Mouse (Mus musculus) C2C12 (cell line): ENCODE measurements around the gene Ccl7. TPM values are rescaled to one million over a fixed set of nuclear protein-coding genes. Genes with fewer than 3 reads are reported as not detected.
A peak's percentile ranks its signal among the peaks of the same experiment; 100 is the strongest.

Experiments used
- H3K27me3 ChIP-seq: one replicate; pipeline ENCODE4 v1.6.1; 2011; ENCODE audit not compliant: control insufficient read depth, insufficient read depth, insufficient read length
- H3K36me3 ChIP-seq: one replicate; pipeline ENCODE4 v1.6.1; 2011; ENCODE audit not compliant: control insufficient read depth, insufficient read depth
- H3K4me3 ChIP-seq: one replicate; pipeline ENCODE4 v1.5.1; 2011; ENCODE audit warnings: mild to moderate bottlenecking, control low read depth; ENCODE audit not compliant: poor library complexity, insufficient read depth, severe bottlenecking
- H3K79me2 ChIP-seq: one replicate; pipeline ENCODE4 v1.6.1; 2011; ENCODE audit not compliant: control insufficient read depth, insufficient read depth
- H3K79me3 ChIP-seq: one replicate; pipeline ENCODE4 v1.6.1; 2011; ENCODE audit warnings: low read depth, control low read depth
- H3ac ChIP-seq: one replicate; pipeline ENCODE3; 2011; ENCODE audit warnings: low read depth; ENCODE audit not compliant: control insufficient read depth, insufficient read length
- CEBPB ChIP-seq: IDR thresholded peaks from one replicate; pipeline ENCODE4 v1.6.1; 2011; ENCODE audit warnings: low read depth, mild to moderate bottlenecking, control low read depth, moderate library complexity
- CTCF ChIP-seq: IDR thresholded peaks from one replicate; pipeline ENCODE4 v1.5.1; 2011; ENCODE audit not compliant: control insufficient read depth, insufficient read depth, insufficient read length
- FOSL1 ChIP-seq: IDR thresholded peaks from one replicate; pipeline ENCODE4 v1.8.0; 2011; ENCODE audit warnings: mild to moderate bottlenecking, low read length; ENCODE audit not compliant: poor library complexity, insufficient read depth, severe bottlenecking
- MAX ChIP-seq: IDR thresholded peaks from one replicate; pipeline ENCODE4 v1.6.1; 2011; ENCODE audit warnings: mild to moderate bottlenecking, control low read depth
- MYOD1 ChIP-seq: IDR thresholded peaks from one replicate; pipeline ENCODE4 v1.6.1; 2011; ENCODE audit warnings: low read depth; ENCODE audit not compliant: control insufficient read depth, insufficient read length
- MYOG ChIP-seq: IDR thresholded peaks from one replicate; pipeline ENCODE4 v1.6.1; 2011; ENCODE audit not compliant: control insufficient read depth, insufficient read length; ENCODE audit errors: extremely low read depth
- USF1 ChIP-seq: IDR thresholded peaks from one replicate; pipeline ENCODE4 v1.6.1; 2011; ENCODE audit warnings: low read depth, mild to moderate bottlenecking, control low read depth, moderate library complexity
- long read RNA-seq, 2 experiments: library from polyadenylated mRNA; unstranded; transcript quantifications; one replicate each; pipeline ENCODE4 v2.0.0; 2019 to 2020
- polyA plus RNA-seq: library from polyadenylated mRNA; unstranded; fragments of >200 nt; fragmentation: generic; extraction: Trizol; gene quantifications from one replicate; pipeline ENCODE4 v1.2.1, GENCODE M21; 2012; ENCODE audit warnings: missing spikeins

Gene Ccl7
- 14.8 TPM for polyA plus RNA-seq
- long read RNA-seq, experiment 1, transcript Ccl7-201 (3 exons, 801 nt) = major isoform, 154 of 167 reads
- long read RNA-seq, experiment 1, partial matches to known transcripts = 4 of 167 reads
- long read RNA-seq, experiment 1, other reads (novel, unspliced or antisense) = 9 of 167 reads
- long read RNA-seq, experiment 2, transcript Ccl7-201 (3 exons, 801 nt) = major isoform, 9 of 9 reads
- long read RNA-seq, experiment 2, partial matches to known transcripts = 0 of 9 reads
- long read RNA-seq, experiment 2, other reads (novel, unspliced or antisense) = 0 of 9 reads

- Histone ChIP-seq H3K79me3 (no peaks in the 10 kb centered on the region), H3K27me3 (no peaks in the 10 kb centered on the region), H3K79me2 (peaks cover 13% of the 10 kb centered on the region), H3K4me3 (no peak within 1 kb of the TSS), H3K36me3 (peaks cover 10% of the 10 kb centered on the region), H3ac (no peak within 1 kb of the TSS)
- TF ChIP-seq CTCF = no peak
- TF ChIP-seq MAX = no peak
- TF ChIP-seq MYOD1 = no peak
- no peak for TF ChIP-seq FOSL1
- no peak for TF ChIP-seq MYOG
- no peak for TF ChIP-seq USF1
- no peak for TF ChIP-seq CEBPB
Measured at GRCm38 (mm10) chr11:82045471-82045870, at the start of gene Ccl7. Gene Ccl7 (plus strand): TSS chr11:82045712.

GRCm38 (mm10) chr11:81996172-81996841 is 49.2 kb upstream of the Ccl7 start:
- Histone ChIP-seq H3K36me3 (no peaks in the 10 kb centered on the region), H3K4me3 (no peak overlapping the region), H3K79me2 (no peaks in the 10 kb centered on the region), H3ac (no peak overlapping the region), H3K27me3 (peaks cover 3% of the 10 kb centered on the region), H3K79me3 (no peaks in the 10 kb centered on the region)
- no peak for TF ChIP-seq USF1
- TF ChIP-seq MAX = peak; percentile 58
- TF ChIP-seq CTCF = peak; percentile 99

- H3K79me3 ChIP-seq = no peaks in the 10 kb centered on the region
- H3K27me3 ChIP-seq = no peaks in the 10 kb centered on the region
- no peak for TF ChIP-seq MYOG
- no peak overlapping the region for H3K4me3 ChIP-seq
- no peak overlapping the region for H3ac ChIP-seq
- H3K36me3 ChIP-seq = no peaks in the 10 kb centered on the region
- H3K79me2 ChIP-seq = no peaks in the 10 kb centered on the region
Measured at GRCm38 (mm10) chr11:81997085-81997484, 48.4 kb upstream of the Ccl7 start.

- H3K27me3 ChIP-seq = no peaks in the 10 kb centered on the region
- TF ChIP-seq MYOD1 (no peak), MAX (no peak), MYOG (no peak), CTCF (no peak), FOSL1 (no peak)
- no peak overlapping the region for H3K4me3 ChIP-seq
- H3K79me2 ChIP-seq = no peaks in the 10 kb centered on the region
- no peaks in the 10 kb centered on the region for H3K79me3 ChIP-seq
- no peak overlapping the region for H3ac ChIP-seq
- no peaks in the 10 kb centered on the region for H3K36me3 ChIP-seq
Measured at GRCm38 (mm10) chr11:81998646-81999045, 46.9 kb upstream of the Ccl7 start.

GRCm38 (mm10) chr11:81999469-81999868 is 46.0 kb upstream of the Ccl7 start:
- Histone ChIP-seq H3K79me3 (no peaks in the 10 kb centered on the region), H3K36me3 (no peaks in the 10 kb centered on the region), H3K79me2 (no peaks in the 10 kb centered on the region), H3ac (no peak overlapping the region), H3K4me3 (no peak overlapping the region), H3K27me3 (no peaks in the 10 kb centered on the region)
- TF ChIP-seq MYOD1 = no peak
- no peak for TF ChIP-seq CTCF
- no peak for TF ChIP-seq MYOG
- TF ChIP-seq USF1 = no peak
- TF ChIP-seq FOSL1 = no peak
- TF ChIP-seq MAX = no peak

GRCm38 (mm10) chr11:82000581-82000980 is 44.9 kb upstream of the Ccl7 start:
- H3K79me3 ChIP-seq = no peaks in the 10 kb centered on the region
- no peaks in the 10 kb centered on the region for H3K79me2 ChIP-seq
- H3K36me3 ChIP-seq = no peaks in the 10 kb centered on the region
- H3K27me3 ChIP-seq = no peaks in the 10 kb centered on the region
- H3K4me3 ChIP-seq = no peak overlapping the region
- no peak overlapping the region for H3ac ChIP-seq
- TF ChIP-seq MYOD1 (no peak), MYOG (no peak), CTCF (no peak), CEBPB (no peak), USF1 (no peak), MAX (no peak), FOSL1 (no peak)
